Mouse (Mus musculus) activated CD4-positive, CD25-positive, alpha-beta regulatory T cell, adult 9 weeks (primary cell): ENCODE data around the gene Gm21760. TPM values are rescaled to one million over a fixed set of nuclear protein-coding genes. Genes with fewer than 3 reads are reported as not detected.

Experiments used
- polyA plus RNA-seq: library from polyadenylated mRNA; unstranded; fragments of 100-300 nt; shearing (Covaris generic); gene quantifications from one replicate; pipeline ENCODE4 v1.2.1, GENCODE M21; 2017

Gene Gm21760
- polyA plus RNA-seq, result not detected

GRCm38 (mm10) chrY:80133479-80133878 lies at the start of gene Gm21760:
Gm21760 (plus strand) TSS chrY:80133779.

